Mouse (Mus musculus): Measurements from ENCODE around the gene Arhgap19. TPM values are rescaled to one million over a fixed set of nuclear protein-coding genes. Genes with fewer than 3 reads are reported as not detected.
"Not testable (repeated sequence)": the region's sequence is repeated elsewhere in the genome, so short reads cannot be mapped to it uniquely, and the experiment has no call there.

Arhgap19 gene
- total RNA-seq (2021): 1 to 10 TPM; 1.8 to 2.4 TPM

- DNase-seq: peak; percentile 88 to 89
- intact Hi-C loops (cut with DNase I): loop anchor here (2.0 kb wide), 1 partner anchor 47 kb away; the partner anchor contains the start of gene Frat2
Measured at GRCm38 (mm10) chr19:41801742-41802369, at the start of gene Arhgap19. TSS of gene Arhgap19 (minus strand) at chr19:41802047.

GRCm38 (mm10) chr19:41850719-41851543 lies 49.1 kb upstream of the Arhgap19 start:
- DNase-seq: no peak
- intact Hi-C loops (cut with DNase I): no loop called here

GRCm38 (mm10) chr19:41850021-41850718 lies 48.3 kb upstream of the Arhgap19 start:
- intact Hi-C loops (cut with DNase I): no loop called here

GRCm38 (mm10) chr19:41847992-41848851 lies 46.4 kb upstream of the Arhgap19 start, which contains the start of gene Frat2:
TSS of gene Frat2 (minus strand) at chr19:41848132.
- intact Hi-C loops (cut with DNase I): loop anchor here (2.0 to 5.0 kb wide), 2 partner anchors 47 to 64 kb away; partner anchors contain the start of gene Pgam1
- peak; percentile 87 to 94 for DNase-seq

More at GRCm38 (mm10) chr19:41850021-41850718, 48.3 kb upstream of the Arhgap19 start:
- DNase-seq: no peak

- not testable (repeated sequence) for DNase-seq
- intact Hi-C loops (cut with DNase I): loop anchor here (5.0 kb wide), 1 partner anchor 65 kb away; the partner anchor contains the start of gene Pgam1
Measured at GRCm38 (mm10) chr19:41847614-41847991, 45.8 kb upstream of the Arhgap19 start.

- peak; percentile 51 to 63 for DNase-seq
- intact Hi-C loops (cut with DNase I): loop anchor here (5.0 kb wide), 1 partner anchor 65 kb away; the partner anchor contains the start of gene Pgam1
Measured at GRCm38 (mm10) chr19:41847091-41847581, 45.3 kb upstream of the Arhgap19 start.

GRCm38 (mm10) chr19:41846366-41847090 lies 44.7 kb upstream of the Arhgap19 start:
- peak; percentile 24 to 26 for DNase-seq
- intact Hi-C loops (cut with DNase I): loop anchor here (5.0 kb wide), 1 partner anchor 66 kb away; the partner anchor contains the start of gene Pgam1

GRCm38 (mm10) chr19:41844345-41844744 lies 42.5 kb upstream of the Arhgap19 start:
- intact Hi-C loops (cut with DNase I): no loop called here
- DNase-seq: no peak

- DNase-seq: no peak
- intact Hi-C loops (cut with DNase I): no loop called here
Measured at GRCm38 (mm10) chr19:41842706-41843105, 40.9 kb upstream of the Arhgap19 start.

- intact Hi-C loops (cut with DNase I): no loop called here
- DNase-seq: no peak
Measured at GRCm38 (mm10) chr19:41842196-41842595, 40.3 kb upstream of the Arhgap19 start.

- intact Hi-C loops (cut with DNase I): no loop called here
- DNase-seq: no peak
Measured at GRCm38 (mm10) chr19:41841105-41841750, 39.4 kb upstream of the Arhgap19 start.

- intact Hi-C loops (cut with DNase I): no loop called here
- no peak for DNase-seq
Measured at GRCm38 (mm10) chr19:41839685-41840084, 37.8 kb upstream of the Arhgap19 start.

- no peak for DNase-seq
- intact Hi-C loops (cut with DNase I): no loop called here
Measured at GRCm38 (mm10) chr19:41838808-41839207, 37.0 kb upstream of the Arhgap19 start.

GRCm38 (mm10) chr19:41837917-41838261 lies 36.0 kb upstream of the Arhgap19 start:
- DNase-seq: no peak
- intact Hi-C loops (cut with DNase I): no loop called here

GRCm38 (mm10) chr19:41837194-41837916 lies 35.5 kb upstream of the Arhgap19 start:
- intact Hi-C loops (cut with DNase I): no loop called here
- no peak for DNase-seq

- intact Hi-C loops (cut with DNase I): no loop called here
- no peak for DNase-seq
Measured at GRCm38 (mm10) chr19:41836719-41837118, 34.9 kb upstream of the Arhgap19 start.

GRCm38 (mm10) chr19:41835816-41836215 lies 34.0 kb upstream of the Arhgap19 start:
- DNase-seq: no peak
- intact Hi-C loops (cut with DNase I): no loop called here

GRCm38 (mm10) chr19:41835407-41835806 lies 33.6 kb upstream of the Arhgap19 start:
- intact Hi-C loops (cut with DNase I): no loop called here

More at GRCm38 (mm10) chr19:41835407-41835806, 33.6 kb upstream of the Arhgap19 start:
- no peak for DNase-seq
